Mouse (Mus musculus) megakaryocyte, embryonic 14.5 days (primary cell): Measurements from ENCODE around the gene Ip6k1.

ENCODE experiments used
- FLI1 ChIP-seq: IDR thresholded peaks from 2 replicates; pipeline ENCODE4 v1.6.1; 2012; ENCODE audit warnings: low read length, inconsistent platforms, mixed read lengths
- GATA1 ChIP-seq: IDR thresholded peaks from 3 replicates; pipeline ENCODE4 v1.6.1; 2012; ENCODE audit warnings: mixed read lengths, low read length, inconsistent platforms, borderline replicate concordance

- TF ChIP-seq GATA1 (no peak), FLI1 (no peak)
Measured at GRCm38 (mm10) chr9:108054331-108055040, 52.2 kb downstream of the Ip6k1 start.
